Comparison of ENCODE assay signal across 13 mouse cellular contexts in genomic region chr16:90518232-90518631, GRCm38 (mm10).
DNase-seq lines count a peak whose midpoint lies in the region; ATAC-seq and TF ChIP-seq lines count a peak whose summit lies in the region.
"Had no signal": no experiment of that assay in that cellular context is flagged by ENCODE, and none has a peak within 500 bp of the region (broad histone marks: within the 10 kb centered on the region; RNA-seq: fewer than 3 reads in every experiment).

No protein-coding gene starts in this region.

- H3K27me3 ChIP-seq in forebrain, embryonic 14.5 days (replicated peaks; ENCODE audit: control insufficient read depth, insufficient read depth, low read length) = no peaks in the 10 kb centered on the region
- H3K27me3 ChIP-seq in forebrain, embryonic 10.5 days (ENCODE audit: poor library complexity, severe bottlenecking) = peaks cover 14% of the 10 kb centered on the region; the same call in 1 of the 2 replicates
- H3K27me3 ChIP-seq in midbrain, postnatal 0 days (ENCODE audit: insufficient read depth, low read length) = no peaks in the 10 kb centered on the region
- H3K27me3 ChIP-seq: heart, embryonic 15.5 days; stomach, embryonic 15.5 days had no signal

- ATAC-seq in forebrain, embryonic 14.5 days = peak; percentile 65
- ATAC-seq in midbrain, postnatal 0 days (ENCODE audit: low FRiP score) = peak; percentile 42; the same call in 1 of the 2 replicates

- H3K4me3 ChIP-seq in forebrain, embryonic 14.5 days (ENCODE audit: low read depth, low read length) = no peak overlapping the region
- H3K4me3 ChIP-seq in forebrain, embryonic 10.5 days = no peak overlapping the region
- H3K4me3 ChIP-seq in midbrain, postnatal 0 days (ENCODE audit: low read depth, low read length) = no peak overlapping the region
- H3K4me3 ChIP-seq: gastrocnemius, adult 2 months; heart, embryonic 15.5 days; stomach, embryonic 15.5 days had no signal

- no peak for TF ChIP-seq CTCF in midbrain, postnatal 0 days (IDR thresholded peaks at IDR 0.05)

- H3K36me3 ChIP-seq in forebrain, embryonic 14.5 days (ENCODE audit: control insufficient read depth, insufficient read depth, low read length) = no peaks in the 10 kb centered on the region
- H3K36me3 ChIP-seq in forebrain, embryonic 10.5 days (replicated peaks) = no peaks in the 10 kb centered on the region
- no peaks in the 10 kb centered on the region for H3K36me3 ChIP-seq in midbrain, postnatal 0 days (ENCODE audit: insufficient read depth, low read length)
- H3K36me3 ChIP-seq: heart, embryonic 15.5 days; stomach, embryonic 15.5 days had no signal

- peak; percentile 83 for DNase-seq in forebrain, embryonic 14.5 days (ENCODE audit: low spot score)
- DNase-seq in forebrain, embryonic 10.5 days (ENCODE audit: extremely low spot score, low spot score) = no peak
- peak; percentile 39 to 79 for DNase-seq in lung, postnatal 4 days
- DNase-seq in lung, postnatal 14 days = no peak
- peak; percentile 55 to 56 for DNase-seq in layer of hippocampus, postnatal 10 days (ENCODE audit: low spot score in 2 of 2)
- peak; percentile 74 for DNase-seq in midbrain, postnatal 0 days (ENCODE audit: low spot score)
- DNase-seq in embryo, embryonic 10 days (ENCODE audit: low spot score) = no peak
- DNase-seq in cerebellum, postnatal 36 days = no peak
- DNase-seq: adrenal gland, postnatal 36 days; gastrocnemius, adult 2 months; kidney, adult 9 months had no signal

- 47% methylated on average over 8 of the region's 8 CpGs for WGBS in forebrain, embryonic 14.5 days
- WGBS in forebrain, embryonic 10.5 days = 91% methylated on average over 8 of the region's 8 CpGs
- 54% methylated on average over 8 of the region's 8 CpGs for WGBS in midbrain, postnatal 0 days

- H3K9me3 ChIP-seq in forebrain, embryonic 14.5 days (replicated peaks; ENCODE audit: control insufficient read depth, low read length) = no peaks in the 10 kb centered on the region
- H3K9me3 ChIP-seq in forebrain, embryonic 10.5 days = no peaks in the 10 kb centered on the region
- H3K9me3 ChIP-seq in midbrain, postnatal 0 days (ENCODE audit: low read length) = no peaks in the 10 kb centered on the region
- H3K9me3 ChIP-seq: heart, embryonic 15.5 days; stomach, embryonic 15.5 days had no signal

- no peak overlapping the region for H3K4me2 ChIP-seq in forebrain, embryonic 14.5 days (ENCODE audit: low read length)
- H3K4me2 ChIP-seq in midbrain, postnatal 0 days (ENCODE audit: low read depth, low read length, poor library complexity, severe bottlenecking) = no peak overlapping the region
- H3K4me2 ChIP-seq: heart, embryonic 15.5 days; stomach, embryonic 15.5 days had no signal

- no peak overlapping the region for H3K9ac ChIP-seq in forebrain, embryonic 14.5 days (ENCODE audit: low read length)
- no peak overlapping the region for H3K9ac ChIP-seq in midbrain, postnatal 0 days (replicated peaks; ENCODE audit: low read length, poor library complexity, severe bottlenecking)
- H3K9ac ChIP-seq: heart, embryonic 15.5 days; stomach, embryonic 15.5 days had no signal

- H3K27ac ChIP-seq in forebrain, embryonic 14.5 days (ENCODE audit: low read depth, low read length) = peak overlapping the region; percentile 39; the same call in 1 of the 2 replicates
- no peak overlapping the region for H3K27ac ChIP-seq in forebrain, embryonic 10.5 days
- H3K27ac ChIP-seq in midbrain, postnatal 0 days (ENCODE audit: low read depth, low read length) = no peak overlapping the region
- H3K27ac ChIP-seq: gastrocnemius, adult 2 months; heart, embryonic 15.5 days; stomach, embryonic 15.5 days had no signal

- peaks cover 18% of the 10 kb centered on the region for H3K4me1 ChIP-seq in forebrain, embryonic 14.5 days (ENCODE audit: control insufficient read depth, insufficient read depth, low read length)
- H3K4me1 ChIP-seq in forebrain, embryonic 10.5 days = peaks cover 43% of the 10 kb centered on the region
- no peaks in the 10 kb centered on the region for H3K4me1 ChIP-seq in midbrain, postnatal 0 days (ENCODE audit: insufficient read depth, low read length)

Comparison
In these comparisons a context has a peak if more than half of its experiments do, and no peak if none do; other contexts are left out.
1. DNase-seq: peak in forebrain, embryonic 14.5 days (single experiment), lung, postnatal 4 days (2 of 2), layer of hippocampus, postnatal 10 days (2 of 2) and midbrain, postnatal 0 days (single experiment); none in forebrain, embryonic 10.5 days (single experiment), lung, postnatal 14 days (single experiment), embryo, embryonic 10 days (single experiment) and cerebellum, postnatal 36 days (0 of 2).